Mouse (Mus musculus) cerebellum, postnatal 36 days (tissue): ENCODE results near the gene Hbb-bh1.
"Not testable (repeated sequence)": the region's sequence is repeated elsewhere in the genome, so short reads cannot be mapped to it uniquely, and the experiment has no call there.

ENCODE experiments used
- DNase-seq, 2 experiments: peaks; one replicate each; pipeline ENCODE4 v3.0.0; 2021 to 2022; ENCODE audit warnings: mixed read lengths in 2 of 2

Hbb-bh1 gene

GRCm38 (mm10) chr7:103811223-103811845 is 31.6 kb downstream of the Hbb-bh1 start:
- no peak for DNase-seq

GRCm38 (mm10) chr7:103810746-103811145 is 32.2 kb downstream of the Hbb-bh1 start:
- no peak for DNase-seq

- no peak for DNase-seq
These were observed 32.7 kb downstream of the Hbb-bh1 start for GRCm38 (mm10) chr7:103810296-103810695.

DNA sequence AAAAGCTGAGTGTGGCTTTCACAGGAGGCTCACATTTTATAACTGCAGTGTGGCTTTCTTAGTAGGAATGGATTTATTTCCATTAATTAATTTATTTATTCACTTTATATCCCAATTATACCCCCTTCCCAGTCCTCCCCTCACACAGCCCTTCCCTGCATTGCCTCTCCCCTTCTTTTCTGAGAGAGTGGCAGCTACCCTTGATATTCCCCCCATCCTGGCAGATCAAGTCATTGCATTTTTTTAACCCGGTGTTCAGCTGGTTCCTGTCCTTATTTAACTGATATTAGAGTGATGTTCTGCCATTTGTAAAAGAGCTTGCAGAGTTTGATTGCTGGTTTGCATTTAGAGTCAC is 33.2 kb downstream of the Hbb-bh1 start:
- no peak for DNase-seq

- no peak for DNase-seq
These were observed 33.8 kb downstream of the Hbb-bh1 start for GRCm38 (mm10) chr7:103808971-103809800.

- DNase-seq: not testable (repeated sequence)
These were observed 34.8 kb downstream of the Hbb-bh1 start for GRCm38 (mm10) chr7:103808120-103808519.

GRCm38 (mm10) chr7:103806856-103807255 is 36.1 kb downstream of the Hbb-bh1 start:
- no peak for DNase-seq

- DNase-seq: no peak
These were observed 50.1 kb downstream of the Hbb-bh1 start for GRCm38 (mm10) chr7:103792669-103793388.

GRCm38 (mm10) chr7:103791721-103792120 is 51.2 kb downstream of the Hbb-bh1 start, which contains the start of gene Olfr67:
TSS of gene Olfr67 (minus strand) at chr7:103791821.
- no peak for DNase-seq
